Mouse (Mus musculus) lung, postnatal 25 days (tissue): Measurements from ENCODE around the gene Cnnm1.

Experiments
- DNase-seq: peaks from one replicate; pipeline ENCODE4 v3.0.0; 2022; ENCODE audit warnings: low spot score

Gene Cnnm1

DNA sequence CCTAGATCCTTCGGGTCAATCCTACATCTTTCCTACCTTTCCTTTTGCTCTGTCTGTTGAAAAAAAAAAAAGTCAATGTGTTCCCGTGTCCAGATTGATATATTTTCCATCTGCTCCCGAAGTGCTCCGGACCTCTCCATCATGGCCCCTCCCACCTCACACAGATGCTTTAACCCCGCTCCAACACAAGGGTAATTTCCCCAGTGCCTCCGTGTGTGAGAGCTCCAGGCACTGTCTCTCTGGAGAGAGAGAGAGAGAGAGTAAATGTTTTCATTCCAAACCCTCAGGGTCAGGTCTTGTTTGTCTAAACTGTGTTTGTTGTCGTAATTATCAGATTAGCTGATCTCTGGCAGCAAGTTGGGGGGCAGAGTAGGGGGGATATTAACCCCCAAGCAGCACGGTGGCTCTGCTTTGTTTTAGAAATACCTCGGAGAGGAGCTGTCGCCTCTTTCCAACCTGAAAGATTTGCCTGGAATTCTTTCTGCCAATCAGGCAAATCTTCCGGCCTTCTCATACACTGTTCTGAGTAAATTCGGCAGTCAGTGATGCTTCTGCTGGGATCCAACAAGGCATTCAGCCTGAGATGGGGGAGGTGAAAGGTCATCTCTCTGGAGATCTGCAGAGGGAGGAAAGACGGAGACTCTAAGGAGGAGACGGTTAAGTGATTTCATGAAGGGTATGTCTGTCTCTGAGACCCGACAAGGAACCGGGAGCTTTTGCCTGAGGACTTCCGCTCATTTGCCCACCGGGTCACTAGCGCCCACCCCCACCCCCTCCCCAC is 106.3 kb downstream of the Cnnm1 start:
- no peak for DNase-seq
